Mouse (Mus musculus): ENCODE results near the gene Ccdc103.

DNA sequence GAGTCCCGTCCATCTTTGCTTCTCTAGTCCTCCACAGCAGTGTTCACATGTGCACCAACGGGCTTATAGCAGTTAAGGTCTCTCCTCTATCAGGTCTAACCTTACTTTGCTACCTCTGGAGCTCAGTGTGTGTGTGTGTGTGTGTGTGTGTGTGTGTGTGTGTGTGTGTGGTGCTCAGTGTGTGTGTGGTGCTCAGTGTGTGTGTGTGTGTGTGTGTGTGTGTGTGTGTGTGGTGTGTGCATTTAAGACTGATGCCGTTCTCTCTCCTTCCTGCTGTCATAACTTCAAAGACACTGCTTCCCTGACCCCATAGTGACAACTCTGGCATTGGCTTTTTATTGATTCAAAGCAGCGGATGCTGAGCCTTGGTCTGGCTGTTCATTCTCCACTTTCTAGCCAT is 45.5 kb upstream of the Ccdc103 start, which contains the start of gene Higd1b:
- TF ChIP-seq TAL1 (IDR thresholded peaks at IDR 0.05; ENCODE audit: low read length) = no peak
- no peak for TF ChIP-seq GATA1 (IDR thresholded peaks at IDR 0.05; ENCODE audit: low read length)
